Mouse (Mus musculus) cerebellum, adult 9-10 months (tissue): Measurements from ENCODE around the gene Myo1c.
"Not testable (repeated sequence)": the region's sequence is repeated elsewhere in the genome, so short reads cannot be mapped to it uniquely, and the experiment has no call there.

ENCODE experiments used
- DNase-seq: peaks from one replicate; pipeline ENCODE4 v3.0.0; 2022

Myo1c gene

DNA sequence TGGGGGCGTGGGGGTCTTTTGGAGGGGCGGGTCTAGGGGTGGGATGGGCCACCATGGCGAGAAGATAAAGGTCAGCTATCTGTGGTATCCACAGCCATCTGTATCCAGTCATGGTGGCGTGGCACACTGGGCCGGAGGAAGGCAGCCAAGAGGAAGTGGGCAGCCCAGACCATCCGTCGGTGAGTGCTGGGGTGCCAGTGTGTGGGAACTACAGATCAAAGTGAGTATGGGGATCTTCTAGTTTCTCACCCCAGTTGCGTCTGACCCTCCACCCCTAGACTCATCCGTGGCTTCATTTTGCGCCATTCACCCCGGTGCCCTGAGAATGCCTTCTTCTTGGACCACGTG is 19.5 kb downstream of the Myo1c start:
- no peak for DNase-seq

- DNase-seq, result no peak
These were observed 21.3 kb downstream of the Myo1c start for GRCm38 (mm10) chr11:75671426-75672180.

DNA sequence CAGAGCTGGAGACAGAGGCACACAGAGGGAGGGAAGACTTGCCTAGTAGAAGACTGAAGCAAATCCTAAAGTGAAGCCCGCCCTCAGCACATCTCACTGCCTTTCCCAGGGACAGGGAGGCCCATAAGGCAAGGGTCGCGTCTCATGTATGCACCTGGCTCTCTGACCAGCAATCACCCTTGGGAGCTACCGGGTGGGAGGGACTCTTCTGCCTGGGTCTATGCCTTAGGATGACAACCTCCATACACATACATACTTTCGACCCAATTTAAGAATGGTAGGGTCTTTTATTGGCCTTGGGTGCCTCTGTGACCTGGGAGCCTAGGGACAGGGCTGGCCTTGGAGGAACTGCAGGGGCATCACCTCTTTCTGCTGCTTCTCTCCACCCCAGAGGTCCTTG is 23.1 kb downstream of the Myo1c start:
- no peak for DNase-seq

- no peak for DNase-seq
These were observed 24.6 kb downstream of the Myo1c start for GRCm38 (mm10) chr11:75674875-75675274.

DNA sequence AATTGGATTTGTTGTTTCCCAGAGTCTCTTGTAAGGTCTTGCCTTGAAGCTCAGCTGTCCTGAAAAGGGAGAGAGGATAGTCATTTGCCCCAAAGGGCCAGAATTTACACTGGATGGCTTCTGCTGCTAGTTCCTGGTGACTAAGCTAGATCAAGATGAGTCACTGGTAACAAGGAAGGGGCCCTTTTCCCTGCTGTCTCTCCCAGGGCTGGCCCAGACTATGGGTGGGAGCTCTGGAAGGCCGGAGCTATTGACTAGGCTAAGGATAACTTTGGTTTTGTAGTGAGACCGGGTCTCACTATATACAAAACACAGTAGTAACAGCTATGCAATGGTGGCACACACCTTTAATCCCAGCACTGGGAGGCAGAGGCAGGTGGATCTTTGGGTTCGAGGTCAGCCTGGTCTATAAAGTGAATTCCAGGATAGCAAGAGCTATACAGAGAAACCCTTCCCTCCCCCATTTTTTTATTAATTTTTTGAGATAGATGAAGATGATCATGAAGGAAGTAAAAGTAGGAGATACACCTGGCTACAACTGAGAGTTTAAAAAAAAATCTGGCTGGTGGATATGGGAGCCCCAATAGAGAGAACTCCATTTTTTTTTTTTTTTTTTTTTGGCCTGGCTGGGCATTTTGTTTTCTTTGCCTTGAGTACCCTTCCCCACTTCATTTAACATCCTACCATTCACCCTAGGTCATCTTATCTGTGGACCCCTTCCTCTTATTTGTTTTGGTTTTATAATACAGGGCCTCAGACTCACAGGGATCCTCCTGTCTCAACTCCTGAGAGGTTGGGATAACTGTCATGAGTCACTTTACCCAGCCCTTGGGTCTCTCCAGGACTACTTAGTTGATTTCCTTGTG is 27.8 kb downstream of the Myo1c start:
- DNase-seq, result peak; percentile 59

DNA sequence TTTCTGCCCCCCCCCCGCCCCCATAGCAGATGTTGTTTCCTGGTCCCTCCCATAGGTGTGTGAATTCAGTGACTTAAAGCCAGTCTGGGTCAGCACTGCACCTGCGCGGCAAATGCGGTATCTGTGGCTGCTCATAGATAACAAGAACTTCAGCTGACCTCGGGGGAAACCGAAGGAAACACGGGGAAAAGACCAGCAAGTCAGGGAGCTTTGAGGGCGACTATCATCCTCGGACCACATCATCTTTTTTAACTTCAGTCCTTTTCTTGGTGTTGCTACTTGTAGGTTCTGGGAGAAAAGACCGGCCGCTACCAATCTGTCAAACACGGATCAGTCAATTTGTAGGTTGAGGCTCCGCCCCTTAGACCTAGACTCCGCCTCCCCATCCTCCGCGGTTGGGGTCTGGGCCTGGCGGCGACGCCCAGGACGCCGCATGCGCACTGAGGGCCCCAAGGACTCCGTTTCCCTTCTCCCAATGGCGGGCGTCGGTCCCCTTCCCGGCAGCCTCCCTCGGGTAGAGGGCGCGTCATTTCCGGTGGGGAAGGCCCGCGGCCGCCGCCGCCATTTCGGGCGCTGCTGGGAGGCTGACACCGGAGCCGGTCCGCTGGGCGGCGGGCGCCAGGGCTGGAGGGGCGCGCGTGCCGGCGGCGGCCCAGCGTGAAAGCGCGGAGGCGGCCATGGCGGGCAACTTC is 28.6 kb downstream of the Myo1c start, which contains the start of gene Crk:
Gene Crk, plus strand, starts transcription at position 513 of the 692 bp plus-strand sequence.
- DNase-seq, result peak; percentile 98

DNA sequence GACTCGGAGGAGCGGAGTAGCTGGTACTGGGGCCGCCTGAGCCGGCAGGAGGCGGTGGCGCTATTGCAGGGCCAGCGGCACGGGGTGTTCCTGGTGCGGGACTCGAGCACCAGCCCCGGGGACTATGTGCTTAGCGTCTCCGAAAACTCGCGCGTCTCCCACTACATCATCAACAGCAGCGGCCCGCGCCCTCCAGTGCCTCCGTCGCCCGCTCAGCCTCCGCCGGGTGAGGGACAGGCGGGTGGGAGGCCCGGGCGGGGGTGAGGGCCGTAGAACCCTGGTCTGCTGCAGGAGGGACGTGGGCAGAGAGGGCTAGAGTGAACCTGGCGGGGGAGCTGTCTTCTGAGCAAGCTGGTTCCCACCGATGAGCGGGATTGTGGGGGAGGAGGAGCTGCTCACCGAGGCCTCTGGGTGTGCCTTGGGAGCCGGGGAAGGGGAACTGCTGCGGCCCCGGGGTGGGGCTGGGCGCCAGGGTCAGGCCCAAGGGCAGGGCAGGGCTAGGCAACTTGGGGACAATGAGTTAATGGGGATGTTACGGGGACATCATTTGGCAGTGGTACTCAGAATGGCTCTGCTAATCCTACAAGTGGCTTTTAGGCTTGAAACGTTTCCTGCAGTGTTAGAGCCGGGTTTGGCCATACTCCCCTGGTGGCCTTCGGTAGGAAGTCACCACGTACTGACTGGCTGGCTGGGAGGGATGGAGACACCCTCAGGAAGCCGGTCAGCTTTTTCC is 29.3 kb downstream of the Myo1c start:
- DNase-seq, result peak; percentile 63

GRCm38 (mm10) chr11:75684462-75684861 is 34.2 kb downstream of the Myo1c start:
- DNase-seq, result no peak

DNA sequence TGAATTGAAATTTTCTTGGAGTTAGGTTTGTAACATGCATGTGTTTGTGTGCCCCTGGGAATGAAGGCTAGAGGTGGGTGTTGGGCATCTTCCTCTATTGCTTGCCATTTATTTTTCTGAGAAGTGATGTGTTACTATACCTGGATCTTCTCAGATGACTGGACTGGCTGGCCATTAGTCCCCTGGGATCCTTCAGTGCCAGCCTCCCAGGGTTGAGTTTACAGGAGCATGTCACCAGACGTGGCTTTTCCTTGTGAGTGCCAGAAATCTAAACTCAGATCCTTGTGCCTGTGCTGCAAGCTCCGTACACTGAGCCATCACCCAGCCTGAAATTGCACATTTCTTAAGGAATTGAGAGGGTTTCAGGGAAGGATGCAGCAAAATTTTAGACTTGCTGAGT is 34.7 kb downstream of the Myo1c start:
- no peak for DNase-seq

GRCm38 (mm10) chr11:75687343-75687993 is 37.2 kb downstream of the Myo1c start:
- no peak for DNase-seq

DNA sequence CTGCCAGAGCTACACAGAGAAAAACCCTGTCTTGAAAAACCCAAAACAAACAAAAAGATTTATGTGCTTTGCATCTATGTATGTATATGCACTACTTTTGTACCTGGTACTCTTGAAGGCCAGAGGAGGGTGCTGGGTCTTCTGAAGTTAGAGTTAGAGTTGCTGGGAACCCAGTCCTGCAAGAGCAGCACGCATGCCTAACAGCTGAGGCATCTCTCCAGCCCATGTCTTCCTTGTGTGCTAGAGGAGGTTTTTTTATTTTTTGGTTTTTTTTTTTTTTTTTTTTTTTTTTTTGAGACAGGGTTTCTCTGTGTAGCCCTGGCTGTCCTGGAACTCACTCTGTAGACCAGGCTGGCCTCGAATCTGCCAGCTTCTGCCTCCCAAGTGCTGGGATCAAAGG is 37.8 kb downstream of the Myo1c start:
- no peak for DNase-seq

GRCm38 (mm10) chr11:75689977-75690376 is 39.7 kb downstream of the Myo1c start:
- no peak for DNase-seq

DNA sequence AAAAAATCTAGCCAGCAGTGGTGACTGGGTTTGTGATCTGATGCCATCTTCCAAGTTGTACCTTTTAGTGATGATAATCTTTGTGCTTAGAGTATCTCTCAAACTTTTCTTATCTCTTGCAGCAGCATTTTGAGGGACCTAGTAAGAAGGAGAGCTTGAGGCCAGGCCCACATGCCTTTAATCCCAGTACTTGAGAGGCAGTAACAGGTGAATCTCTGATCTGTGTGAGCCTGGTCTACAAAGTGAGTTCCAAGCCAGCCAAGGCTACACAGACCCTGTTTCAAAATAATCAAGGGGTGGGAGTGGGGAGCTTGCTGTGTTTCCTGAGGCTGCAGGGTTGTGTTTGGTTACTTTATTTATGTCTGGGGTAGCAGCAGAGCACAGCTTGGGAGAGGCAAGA is 40.7 kb downstream of the Myo1c start:
- no peak for DNase-seq

- no peak for DNase-seq
These were observed 43.3 kb downstream of the Myo1c start for GRCm38 (mm10) chr11:75693570-75693969.

DNA sequence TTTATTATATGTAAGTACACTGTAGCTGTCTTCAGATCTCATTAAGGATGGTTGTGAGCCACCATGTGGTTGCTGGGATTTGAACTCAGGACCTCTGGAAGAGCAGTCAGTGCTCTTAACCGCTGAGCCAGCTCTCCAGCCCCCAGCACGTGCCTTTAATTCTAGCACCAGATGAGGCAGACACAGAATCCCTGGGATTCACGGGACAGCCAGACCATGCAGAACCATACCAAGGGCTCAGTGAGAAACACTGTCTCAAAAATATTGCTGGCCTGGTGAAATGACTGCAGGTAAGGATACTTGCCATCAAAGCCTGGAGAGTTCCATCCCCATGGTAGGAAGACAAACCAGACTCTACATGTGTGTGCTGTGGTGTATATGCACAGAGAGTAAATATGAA is 47.2 kb downstream of the Myo1c start:
- DNase-seq, result not testable (repeated sequence)

DNA sequence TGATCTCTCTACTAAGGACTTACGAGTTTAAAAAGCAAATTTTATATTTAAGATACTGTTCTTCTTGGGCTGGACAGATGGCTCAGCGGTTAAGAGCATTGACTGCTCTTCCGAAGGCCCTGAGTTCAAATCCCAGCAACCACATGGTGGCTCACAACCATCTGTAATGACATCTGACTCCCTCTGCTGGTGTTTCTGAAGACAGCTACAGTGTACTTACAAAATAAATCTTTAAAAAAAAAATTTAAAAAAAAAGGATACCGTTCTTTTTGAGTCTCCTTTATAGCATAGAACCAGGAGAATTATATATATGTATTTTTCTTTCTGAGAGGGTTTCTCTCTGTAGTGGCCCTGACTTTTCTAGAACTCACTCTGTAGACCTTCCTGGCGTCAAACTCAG is 50.3 kb downstream of the Myo1c start:
- DNase-seq, result no peak

DNA sequence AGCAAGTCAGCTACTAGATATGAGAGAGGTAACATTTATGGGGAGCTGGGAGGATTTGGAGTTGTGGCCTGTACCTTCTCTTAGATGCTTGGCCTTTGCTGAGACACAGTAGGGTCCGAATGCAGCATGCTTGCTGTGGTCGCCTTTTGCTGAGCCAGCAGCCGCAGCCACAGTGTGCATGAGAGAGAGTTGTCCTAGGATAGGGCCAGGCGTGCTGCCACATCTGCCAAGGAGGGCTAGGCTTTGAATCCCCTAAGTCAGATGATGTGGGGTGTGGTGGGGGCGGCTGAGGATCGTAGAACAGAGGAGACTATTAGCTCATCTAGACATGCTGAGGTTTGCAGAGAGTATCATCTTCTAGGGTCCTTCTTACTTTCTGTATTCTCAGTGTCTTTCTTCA is 52.5 kb downstream of the Myo1c start:
- no peak for DNase-seq

GRCm38 (mm10) chr11:75703748-75704147 is 53.4 kb downstream of the Myo1c start:
- no peak for DNase-seq

- DNase-seq, result peak; percentile 22
These were observed 63.6 kb downstream of the Myo1c start for GRCm38 (mm10) chr11:75713949-75714348.

DNA sequence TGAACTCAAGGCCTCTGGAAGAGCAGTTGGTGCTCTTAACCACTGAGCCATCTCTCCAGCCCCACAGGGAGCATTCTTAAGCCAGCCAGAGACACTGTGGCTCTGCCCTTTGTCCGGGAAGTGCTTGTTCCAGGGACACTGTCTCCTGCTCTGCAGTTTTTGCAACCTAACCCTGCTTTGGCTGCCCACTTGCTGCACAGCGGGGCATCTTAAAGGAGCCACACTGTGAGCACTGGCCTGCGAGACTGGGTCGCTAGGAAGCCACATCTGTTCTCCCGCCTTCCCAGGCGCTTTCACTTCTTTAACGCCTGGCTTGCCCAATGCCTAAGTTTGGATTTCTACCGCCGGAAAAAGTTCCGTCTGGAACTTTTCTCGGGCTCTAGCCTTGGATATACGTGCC is 65.3 kb downstream of the Myo1c start:
- DNase-seq, result no peak

GRCm38 (mm10) chr11:75716661-75717325 is 66.5 kb downstream of the Myo1c start:
- DNase-seq, result no peak

GRCm38 (mm10) chr11:75722339-75722738 is 72.0 kb downstream of the Myo1c start:
- DNase-seq, result no peak
